Mouse (Mus musculus): ENCODE data around the gene Gpr12. TPM values are rescaled to one million over a fixed set of nuclear protein-coding genes. Genes with fewer than 3 reads are reported as not detected.
"Not testable (repeated sequence)": the region's sequence is repeated elsewhere in the genome, so short reads cannot be mapped to it uniquely, and the experiment has no call there.

The Gpr12 gene
- total RNA-seq, 1 experiment from 2014 or later: 0.48 TPM

DNA sequence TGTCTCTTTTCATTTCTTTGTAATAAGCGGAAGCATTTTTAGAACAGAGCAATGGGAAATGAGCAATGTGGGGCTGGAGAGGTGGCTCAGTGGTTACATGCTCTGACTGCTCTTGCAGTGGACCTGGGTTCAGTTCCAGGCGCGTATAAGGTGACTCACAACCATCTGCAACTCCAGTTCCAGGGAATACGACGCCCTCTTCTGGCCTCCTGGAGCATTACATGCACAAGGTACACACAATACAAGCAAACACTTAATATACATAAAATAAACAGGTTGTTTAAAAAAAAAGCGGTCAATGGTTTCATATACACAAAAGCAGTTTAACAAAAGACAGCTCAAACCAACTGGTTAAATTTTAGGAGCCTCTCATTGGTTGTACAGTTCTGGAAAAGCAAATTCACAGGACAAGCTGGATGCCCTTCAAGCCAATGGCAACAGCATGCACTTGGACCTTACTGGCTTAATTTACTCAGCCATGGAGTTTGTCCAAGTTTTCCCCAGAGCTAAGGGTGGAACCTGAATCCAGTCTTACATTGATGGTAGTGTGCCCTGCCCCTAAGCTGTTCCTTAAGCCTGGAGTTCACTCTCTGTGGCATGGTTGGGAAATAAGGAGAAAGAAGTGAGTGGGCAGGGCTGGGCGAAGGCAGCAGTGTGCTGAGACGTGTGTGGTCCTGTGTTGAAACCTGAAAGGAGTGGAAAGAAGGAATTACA is 1.5 kb upstream of the Gpr12 start:
- no peak for DNase-seq

DNA sequence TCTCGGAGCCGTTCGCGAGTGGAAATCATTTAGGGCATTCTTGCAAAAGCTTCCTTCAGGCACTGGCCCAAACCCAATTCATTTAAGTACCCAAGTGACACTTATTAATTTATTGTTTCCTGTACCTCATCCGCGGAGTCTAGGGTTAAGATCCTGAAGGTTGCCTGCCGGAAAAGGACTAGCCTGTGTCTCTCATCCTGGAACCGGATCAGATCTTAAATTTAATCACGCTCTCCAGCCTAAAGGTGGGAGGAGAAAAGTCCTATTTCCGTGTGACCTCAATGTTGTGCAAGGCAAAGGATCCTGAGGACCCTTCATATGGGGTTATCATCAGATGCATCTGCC is 240 bp upstream of the Gpr12 start:
- DNase-seq: no peak

DNA sequence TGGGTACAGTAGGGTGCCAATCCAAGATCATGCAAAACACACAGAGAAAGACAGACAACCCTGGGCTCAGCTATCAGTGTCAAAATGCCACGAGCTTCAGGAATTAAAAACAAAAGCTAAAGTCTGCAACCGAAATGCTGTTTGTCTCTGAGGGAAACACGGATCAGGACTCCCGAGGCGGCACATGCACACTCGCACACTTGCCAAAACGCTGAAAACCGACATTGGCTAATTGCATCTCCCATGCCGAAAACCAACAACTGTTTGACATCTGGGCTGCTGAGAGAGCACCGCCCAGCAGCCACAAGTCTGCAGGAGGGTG is 922 bp downstream of the Gpr12 start:
- DNase-seq: no peak

DNA sequence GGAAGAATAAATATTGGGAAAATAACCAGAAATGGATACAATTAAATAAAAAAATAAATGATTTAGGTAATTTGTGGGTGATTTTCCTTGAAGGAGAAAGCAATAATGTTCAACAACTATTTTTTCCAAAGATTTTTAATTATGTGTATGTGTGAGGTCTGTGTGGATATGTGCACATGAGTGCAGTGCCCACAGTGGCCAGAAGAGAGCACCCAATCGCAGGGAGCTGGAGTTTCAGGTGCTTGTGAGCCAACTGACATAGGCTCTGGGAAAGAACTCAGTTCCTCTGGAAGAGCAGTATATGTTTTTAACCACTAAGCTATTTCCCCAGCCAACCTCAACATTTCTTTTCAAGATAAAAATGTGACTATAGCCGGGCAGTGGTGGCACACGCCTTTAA is 8.4 kb downstream of the Gpr12 start:
- no peak for DNase-seq

DNA sequence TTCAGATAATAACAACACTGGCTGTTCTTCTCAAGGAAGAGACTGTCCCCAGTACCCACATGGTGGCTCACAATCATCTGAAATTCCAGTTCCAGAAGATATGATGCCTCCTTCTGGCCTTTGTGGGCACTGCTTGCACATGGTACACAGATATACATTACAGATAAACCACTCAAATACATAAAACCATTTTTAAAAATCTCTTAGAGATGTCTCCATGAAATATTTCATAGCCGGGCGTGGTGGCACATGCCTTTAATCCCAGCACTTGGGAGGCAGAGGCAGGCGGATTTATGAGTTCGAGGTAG is 12.3 kb downstream of the Gpr12 start:
- DNase-seq: not testable (repeated sequence)

DNA sequence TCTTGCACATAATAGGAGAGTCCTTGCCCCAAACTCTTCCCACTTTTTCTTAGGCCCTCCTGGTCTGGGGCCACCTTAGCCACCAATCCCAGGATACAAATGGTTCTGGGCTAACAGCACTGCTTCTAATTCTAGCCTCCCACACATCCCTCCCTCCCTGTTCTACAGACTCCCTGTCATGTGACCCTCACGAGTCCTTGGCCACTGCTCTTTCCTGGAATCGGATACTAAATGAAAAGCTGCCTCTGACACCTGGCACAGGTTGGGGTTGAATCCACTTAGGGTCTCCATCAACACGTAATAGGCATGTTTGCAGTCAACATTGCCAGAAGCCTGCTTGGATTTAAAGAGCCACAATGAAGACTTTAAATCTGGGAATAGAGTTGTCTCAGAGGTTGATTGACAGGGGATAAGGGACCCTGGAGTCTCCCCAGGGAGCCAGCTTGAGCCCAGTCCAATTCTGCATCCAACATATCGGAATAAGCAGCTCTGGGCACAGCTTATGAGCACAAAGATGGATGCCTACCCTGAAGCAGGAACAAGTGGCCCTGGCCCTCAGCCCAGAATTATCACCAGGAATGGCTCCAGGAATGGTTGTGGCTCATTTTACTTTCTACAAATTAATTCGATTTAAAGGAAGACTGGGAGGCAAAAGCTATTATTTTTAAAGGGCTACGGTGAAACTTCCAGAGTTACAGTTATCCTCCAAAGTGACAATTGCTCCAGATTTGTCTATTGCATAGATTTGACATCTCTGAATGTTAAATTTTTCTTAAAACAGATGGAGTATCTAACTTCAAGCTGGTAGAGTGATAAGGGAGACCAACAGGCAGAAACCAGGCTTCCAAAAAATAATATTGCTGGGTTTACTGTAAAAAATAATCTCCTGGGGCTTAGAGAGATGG is 13.0 kb downstream of the Gpr12 start:
- DNase-seq: not testable (repeated sequence)

DNA sequence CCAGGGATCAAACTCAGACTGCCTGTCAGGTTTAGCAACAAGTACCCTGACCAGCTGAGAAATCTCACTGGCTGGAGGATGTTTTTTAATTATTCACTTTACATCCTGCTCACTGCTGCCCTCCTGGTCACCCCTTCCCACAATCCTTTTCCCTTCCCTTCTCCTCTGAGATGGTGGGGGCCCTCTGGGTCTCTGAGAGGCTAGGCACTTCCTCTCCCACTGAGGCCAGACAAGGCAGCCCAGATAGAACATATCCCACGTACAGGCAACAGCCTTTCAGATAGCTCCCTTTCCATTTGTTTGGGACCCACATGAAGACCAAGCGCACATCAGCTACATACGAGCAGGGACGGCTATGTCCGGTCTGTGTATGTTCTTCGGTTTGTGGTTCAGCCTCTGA is 14.9 kb downstream of the Gpr12 start:
- not testable (repeated sequence) for DNase-seq

DNA sequence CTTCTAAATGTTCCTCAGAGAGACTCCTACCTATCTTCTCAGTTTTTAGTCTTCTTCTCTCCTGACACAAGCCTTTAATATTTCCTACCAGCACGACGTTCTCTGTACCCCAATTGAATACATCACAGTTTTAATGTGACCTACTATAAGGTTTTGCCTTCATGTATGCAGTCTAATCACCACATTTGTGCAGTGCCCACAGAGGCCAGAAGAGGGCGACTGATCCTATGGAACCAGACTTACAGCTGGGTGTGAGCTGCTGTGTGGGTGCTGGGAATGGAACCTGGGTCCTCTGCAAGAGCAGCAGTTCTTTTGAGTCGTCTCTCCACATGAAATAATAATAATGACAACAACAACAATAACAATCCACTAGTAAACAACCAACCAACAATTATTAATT is 18.0 kb downstream of the Gpr12 start:
- DNase-seq: no peak

DNA sequence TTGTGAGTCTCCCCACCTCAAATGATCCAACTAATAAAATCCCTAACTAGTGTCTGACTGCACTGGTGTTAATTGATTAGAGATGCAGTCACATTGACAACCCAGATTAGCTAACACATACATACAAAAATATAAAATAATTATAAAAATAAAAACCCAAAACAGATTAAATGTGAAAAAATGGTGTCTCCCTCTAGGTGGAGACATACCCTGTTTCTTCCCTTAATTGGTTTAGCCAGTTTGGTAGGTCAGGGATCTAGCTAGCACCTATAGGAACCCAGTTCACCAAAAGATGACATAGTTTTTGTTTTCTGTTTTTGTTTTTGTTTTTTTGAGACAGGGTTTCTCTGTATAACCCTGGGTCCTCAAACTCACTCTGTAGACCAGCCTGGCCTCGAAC is 20.8 kb downstream of the Gpr12 start:
- no peak for DNase-seq

DNA sequence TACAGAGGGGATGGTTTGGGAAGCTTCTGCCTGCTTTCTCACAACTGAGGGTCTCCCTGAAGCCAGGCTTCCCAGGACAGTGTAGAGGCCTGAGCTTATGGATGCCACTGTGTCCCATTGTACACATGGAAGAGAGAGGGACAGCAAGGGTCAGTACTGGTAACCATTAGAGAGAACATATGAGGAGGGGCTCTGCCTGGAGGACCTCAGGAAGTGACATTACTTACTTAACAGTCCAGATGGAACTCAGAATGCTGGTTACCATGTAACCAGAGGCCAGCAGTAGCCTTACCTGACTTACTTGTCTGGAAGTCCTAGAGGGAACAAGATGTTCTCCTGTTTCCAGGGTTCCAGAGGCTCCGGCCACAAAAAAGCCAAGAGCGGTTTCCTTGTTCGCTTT is 29.2 kb downstream of the Gpr12 start, which contains the start of gene Gm3415:
Gene Gm3415, plus strand, starts transcription at position 301 of the 400 bp plus-strand sequence.
- DNase-seq: not testable (repeated sequence)

DNA sequence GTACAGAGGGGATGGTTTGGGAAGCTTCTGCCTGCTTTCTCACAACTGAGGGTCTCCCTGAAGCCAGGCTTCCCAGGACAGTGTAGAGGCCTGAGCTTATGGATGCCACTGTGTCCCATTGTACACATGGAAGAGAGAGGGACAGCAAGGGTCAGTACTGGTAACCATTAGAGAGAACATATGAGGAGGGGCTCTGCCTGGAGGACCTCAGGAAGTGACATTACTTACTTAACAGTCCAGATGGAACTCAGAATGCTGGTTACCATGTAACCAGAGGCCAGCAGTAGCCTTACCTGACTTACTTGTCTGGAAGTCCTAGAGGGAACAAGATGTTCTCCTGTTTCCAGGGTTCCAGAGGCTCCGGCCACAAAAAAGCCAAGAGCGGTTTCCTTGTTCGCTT is 47.7 kb downstream of the Gpr12 start, which contains the start of gene Gm3409:
Gene Gm3409, plus strand, starts transcription at position 301 of the 400 bp plus-strand sequence.
- DNase-seq: not testable (repeated sequence)

Other genes starting within 250 kb of the Gpr12 start
- 19.2 and 21.2 TPM in 2 replicates for gene Wasf3, start 200.3 kb downstream of the Gpr12 start, total RNA-seq (2021)
- not detected in 2 replicates for gene Gm6408, start 103.3 kb downstream of the Gpr12 start, total RNA-seq (2021)
- gene Gm6370, start 93.9 kb downstream of the Gpr12 start, total RNA-seq (2021): not detected in 2 replicates
- gene 4930449I24Rik, start 82.8 kb downstream of the Gpr12 start, total RNA-seq (2021): not detected in 2 replicates
- not detected in 2 replicates for gene Gm3402, start 71.1 kb downstream of the Gpr12 start, total RNA-seq (2021)
- not detected in 2 replicates for gene Gm3404, start 59.4 kb downstream of the Gpr12 start, total RNA-seq (2021)
- not detected in 2 replicates for gene Gm3409, start 47.6 kb downstream of the Gpr12 start, total RNA-seq (2021)
- gene Gm3415, start 29.1 kb downstream of the Gpr12 start, total RNA-seq (2021): not detected in 2 replicates
- gene Usp12, start 209.8 kb upstream of the Gpr12 start, total RNA-seq (2021): 26.3 and 33.8 TPM in 2 replicates
- 347 and 433 TPM in 2 replicates for gene Rpl21, start 247.7 kb upstream of the Gpr12 start, total RNA-seq (2021)

Data from adrenal gland, postnatal 14 days (tissue).